Mouse (Mus musculus) forebrain, embryonic 10.5 days (tissue): ENCODE measurements around the gene Apon. TPM values are rescaled to one million over a fixed set of nuclear protein-coding genes. Genes with fewer than 3 reads are reported as not detected.
"Not testable (repeated sequence)": the region's sequence is repeated elsewhere in the genome, so short reads cannot be mapped to it uniquely, and the experiment has no call there.

ENCODE experiments used
- DNase-seq: peaks from one replicate; pipeline ENCODE4 v3.0.0-alpha.2; 2017; ENCODE audit warnings: low spot score; ENCODE audit errors: extremely low spot score
- H3K27ac ChIP-seq: fragments of 300-500 bp; sonication (generic); 2 replicates; pipeline ENCODE4 v1.5.1; 2016; ENCODE audit warnings: mild to moderate bottlenecking
- H3K27me3 ChIP-seq: fragments of 300-500 bp; sonication (generic); 2 replicates; pipeline ENCODE4 v1.6.1; 2016; ENCODE audit warnings: mild to moderate bottlenecking; ENCODE audit not compliant: poor library complexity, severe bottlenecking
- H3K36me3 ChIP-seq: fragments of 300-500 bp; sonication (generic); replicated peaks from 2 replicates; pipeline ENCODE4 v1.6.1; 2016; ENCODE audit warnings: mild to moderate bottlenecking, moderate library complexity
- H3K4me1 ChIP-seq: fragments of 300-500 bp; sonication (generic); 2 replicates; pipeline ENCODE4 v1.6.1; 2016
- H3K4me3 ChIP-seq: fragments of 300-500 bp; sonication (generic); 2 replicates; pipeline ENCODE4 v1.5.1; 2016; ENCODE audit warnings: mild to moderate bottlenecking, moderate library complexity
- H3K9me3 ChIP-seq: fragments of 300-500 bp; sonication (generic); 2 replicates; pipeline ENCODE4 v1.6.1; 2016; ENCODE audit warnings: mild to moderate bottlenecking, moderate library complexity
- WGBS: fragments of 180-500 bp; shearing (Covaris S2); methylation state at CpG from one replicate; pipeline ENCODE4 v1.1.7; 2016; 5-methylcytosine and 5-hydroxymethylcytosine counted together
- polyA plus RNA-seq: library from polyadenylated mRNA; unstranded; fragments of >200 nt; fragmentation: Nextera tagmentation; extraction: Ambion mirVana; gene quantifications from 2 replicates; pipeline ENCODE4 v1.2.1, GENCODE M21; 2016

Gene Apon
- polyA plus RNA-seq = 0.81 and 1.1 TPM in 2 replicates

DNA sequence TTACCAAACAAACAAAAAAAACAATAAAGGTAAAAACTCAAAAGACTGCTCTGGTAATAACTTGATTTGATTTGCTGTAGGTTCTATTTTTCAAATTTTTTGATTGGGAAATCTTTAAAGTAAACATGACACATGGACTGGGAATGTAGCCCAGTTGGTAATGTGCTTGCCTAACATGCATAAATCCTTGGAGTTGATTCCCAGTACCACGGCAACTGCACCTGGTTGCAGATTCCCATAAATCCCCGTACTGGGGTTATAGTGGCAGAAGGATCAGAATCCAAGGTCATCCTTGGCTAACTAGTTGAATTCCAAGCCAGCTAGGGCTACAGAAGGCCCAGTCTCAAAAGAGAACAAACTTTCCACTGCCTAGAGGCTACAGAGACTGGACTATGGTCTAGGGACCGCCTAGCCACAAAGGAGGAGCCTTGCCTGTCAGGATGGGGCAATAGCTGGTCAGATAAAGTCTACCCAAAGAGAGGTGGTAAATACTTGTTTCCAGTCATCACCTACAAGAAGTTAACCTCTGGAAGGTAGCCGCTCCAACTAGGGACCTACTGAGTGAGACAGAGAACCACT lies at the start of gene Apon:
Apon (plus strand) TSS at position 420 of the 579 bp plus-strand sequence.
- H3K27ac ChIP-seq = no peak within 1 kb of the TSS
- no peaks in the 10 kb centered on the region for H3K4me1 ChIP-seq
- WGBS = 89% methylated on average over 4 of the region's 4 CpGs
- DNase-seq = no peak
- no peak within 1 kb of the TSS for H3K4me3 ChIP-seq
- no peaks in the 10 kb centered on the region for H3K27me3 ChIP-seq
- peaks cover 59% of the 10 kb centered on the region for H3K36me3 ChIP-seq
- no peaks in the 10 kb centered on the region for H3K9me3 ChIP-seq

DNA sequence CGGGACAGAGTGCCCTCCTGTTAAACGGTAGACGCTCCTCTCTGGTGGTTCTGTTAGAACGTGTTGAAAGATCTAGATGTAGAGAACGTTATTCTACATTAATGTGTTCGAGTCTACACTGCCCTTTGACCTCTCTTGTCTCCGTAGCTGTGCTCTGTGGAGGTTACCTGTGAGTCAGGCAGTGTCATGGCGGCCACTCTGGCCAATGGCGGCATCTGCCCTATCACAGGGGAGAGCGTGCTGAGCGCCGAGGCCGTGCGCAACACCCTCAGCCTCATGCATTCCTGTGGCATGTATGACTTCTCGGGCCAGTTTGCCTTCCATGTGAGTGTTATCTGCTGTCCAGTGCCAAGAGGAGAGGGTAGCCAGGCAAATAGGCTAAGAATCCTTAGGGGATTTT lies 49.0 kb upstream of the Apon start:
- Histone ChIP-seq H3K27me3 (no peaks in the 10 kb centered on the region), H3K4me3 (no peak overlapping the region), H3K36me3 (peaks cover 28% of the 10 kb centered on the region), H3K27ac (no peak overlapping the region), H3K9me3 (no peaks in the 10 kb centered on the region), H3K4me1 (0 out of 2 replicates have a peak, but pooled peaks cover 3% of the 10 kb centered on the region)
- WGBS = 91% methylated on average over 15 of the region's 15 CpGs
- no peak for DNase-seq

DNA sequence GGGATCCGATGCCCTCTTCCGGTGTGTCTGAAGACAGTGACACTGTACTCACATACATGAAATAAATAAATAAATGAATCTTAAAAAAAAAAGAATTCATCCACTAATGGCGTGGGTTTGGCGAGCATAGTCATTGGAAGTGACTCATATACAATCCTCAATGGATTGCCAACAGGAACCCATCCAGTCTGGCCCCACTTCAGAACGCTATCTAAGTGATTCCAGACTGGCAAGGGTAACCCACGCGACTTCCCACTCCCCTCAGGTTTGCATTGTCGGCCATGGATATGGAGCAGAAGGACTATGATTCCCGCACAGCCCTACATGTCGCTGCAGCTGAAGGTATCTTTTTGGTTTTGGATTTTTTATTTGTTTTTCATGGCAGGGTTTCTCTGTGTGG lies 45.6 kb upstream of the Apon start:
- no peak for DNase-seq
- Histone ChIP-seq H3K4me3 (no peak overlapping the region), H3K27ac (no peak overlapping the region), H3K36me3 (peaks cover 34% of the 10 kb centered on the region), H3K4me1 (peaks cover 22% of the 10 kb centered on the region), H3K9me3 (no peaks in the 10 kb centered on the region), H3K27me3 (peaks cover 4% of the 10 kb centered on the region)
- WGBS = 95% methylated on average over 10 of the region's 10 CpGs

DNA sequence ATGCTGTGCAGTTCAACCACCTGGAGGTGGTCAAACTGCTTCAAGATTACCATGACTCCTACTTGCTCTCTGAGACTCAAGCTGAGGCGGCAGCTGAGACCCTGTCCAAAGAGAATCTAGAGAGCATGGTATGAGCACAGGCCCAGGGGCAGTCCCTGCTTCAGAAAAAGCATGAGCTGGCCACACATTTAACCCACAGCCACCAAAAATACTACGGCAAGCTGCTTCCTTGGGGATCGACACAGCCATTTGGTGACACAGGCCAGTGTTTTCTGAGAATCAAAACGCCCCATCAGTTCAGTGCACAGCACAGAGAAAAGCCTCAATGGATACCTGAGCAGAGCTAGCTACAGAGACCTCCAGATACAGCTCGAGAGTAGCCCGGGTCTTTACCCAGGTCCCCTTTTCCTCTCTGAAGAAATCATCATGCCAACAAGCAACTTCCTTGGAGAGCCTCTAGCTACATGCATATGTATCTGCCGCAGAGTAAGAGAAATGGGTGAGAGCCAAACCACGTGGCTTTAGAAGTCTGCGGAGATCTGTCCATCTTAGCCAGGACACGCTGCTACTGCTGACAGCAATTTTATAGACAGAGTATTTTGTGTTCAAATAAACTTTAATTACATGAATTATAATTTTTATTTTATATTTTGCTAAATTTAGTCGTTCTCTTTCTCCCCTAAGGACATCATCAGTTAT lies 44.4 kb upstream of the Apon start:
- H3K4me3 ChIP-seq = no peak overlapping the region
- whole genome bisulfite sequencing = 91% methylated on average over 11 of the region's 11 CpGs
- no peak for DNase-seq
- H3K36me3 ChIP-seq = peaks cover 34% of the 10 kb centered on the region
- peaks cover 24% of the 10 kb centered on the region for H3K4me1 ChIP-seq
- peaks cover 15% of the 10 kb centered on the region for H3K27me3 ChIP-seq
- H3K9me3 ChIP-seq = no peaks in the 10 kb centered on the region
- H3K27ac ChIP-seq = no peak overlapping the region

DNA sequence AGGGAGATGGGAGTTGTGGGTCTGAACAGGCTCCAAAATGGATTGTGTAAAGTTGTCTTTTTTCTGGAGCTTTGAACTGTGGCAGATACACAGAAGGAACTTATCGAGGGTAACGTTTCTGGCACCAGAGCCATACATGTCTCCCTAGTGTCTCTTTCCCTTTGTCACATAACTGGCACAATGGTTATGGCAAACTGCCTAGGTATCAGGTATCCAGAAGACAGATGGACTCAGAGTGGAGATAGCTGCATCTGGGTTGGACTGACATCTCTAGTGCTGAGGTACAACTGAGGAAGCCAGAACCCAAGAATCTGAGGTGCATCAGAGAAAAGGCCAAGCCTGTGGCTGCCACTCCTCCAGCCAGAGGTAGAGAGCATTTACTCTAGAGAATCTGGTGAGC lies 43.8 kb upstream of the Apon start:
- 100% methylated on average over 2 of the region's 2 CpGs for WGBS
- no peaks in the 10 kb centered on the region for H3K9me3 ChIP-seq
- H3K4me3 ChIP-seq = peak overlapping the region; percentile 62; the same call in 1 of the 2 replicates
- peaks cover 34% of the 10 kb centered on the region for H3K36me3 ChIP-seq
- peaks cover 19% of the 10 kb centered on the region for H3K27me3 ChIP-seq
- no peak for DNase-seq
- no peak overlapping the region for H3K27ac ChIP-seq
- H3K4me1 ChIP-seq = peaks cover 24% of the 10 kb centered on the region

DNA sequence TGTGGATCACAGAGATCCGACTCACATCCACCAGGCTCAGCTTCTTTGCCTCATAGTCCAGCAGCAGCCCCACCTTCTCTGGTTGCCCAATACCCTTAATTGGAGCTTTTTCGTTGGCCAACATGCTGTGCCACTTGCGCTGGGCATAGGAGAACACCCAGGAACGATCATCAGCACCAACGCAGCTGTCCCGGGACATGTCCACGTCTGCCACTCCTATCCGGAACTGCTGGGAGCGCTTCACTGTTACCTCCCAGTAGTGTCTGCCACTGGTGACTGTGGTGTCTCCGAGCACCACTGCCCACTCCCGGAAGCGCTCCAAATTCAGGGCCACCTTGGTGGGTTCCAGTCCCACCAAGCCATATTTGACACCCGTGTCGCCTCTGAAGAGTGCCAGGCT lies 42.9 kb upstream of the Apon start:
- H3K27ac ChIP-seq = peak overlapping the region; percentile 84
- WGBS = 37% methylated on average over 14 of the region's 14 CpGs
- peaks cover 24% of the 10 kb centered on the region for H3K4me1 ChIP-seq
- peaks cover 31% of the 10 kb centered on the region for H3K36me3 ChIP-seq
- peak overlapping the region; percentile 62 for H3K4me3 ChIP-seq
- DNase-seq = no peak
- H3K27me3 ChIP-seq = peaks cover 19% of the 10 kb centered on the region
- no peaks in the 10 kb centered on the region for H3K9me3 ChIP-seq

DNA sequence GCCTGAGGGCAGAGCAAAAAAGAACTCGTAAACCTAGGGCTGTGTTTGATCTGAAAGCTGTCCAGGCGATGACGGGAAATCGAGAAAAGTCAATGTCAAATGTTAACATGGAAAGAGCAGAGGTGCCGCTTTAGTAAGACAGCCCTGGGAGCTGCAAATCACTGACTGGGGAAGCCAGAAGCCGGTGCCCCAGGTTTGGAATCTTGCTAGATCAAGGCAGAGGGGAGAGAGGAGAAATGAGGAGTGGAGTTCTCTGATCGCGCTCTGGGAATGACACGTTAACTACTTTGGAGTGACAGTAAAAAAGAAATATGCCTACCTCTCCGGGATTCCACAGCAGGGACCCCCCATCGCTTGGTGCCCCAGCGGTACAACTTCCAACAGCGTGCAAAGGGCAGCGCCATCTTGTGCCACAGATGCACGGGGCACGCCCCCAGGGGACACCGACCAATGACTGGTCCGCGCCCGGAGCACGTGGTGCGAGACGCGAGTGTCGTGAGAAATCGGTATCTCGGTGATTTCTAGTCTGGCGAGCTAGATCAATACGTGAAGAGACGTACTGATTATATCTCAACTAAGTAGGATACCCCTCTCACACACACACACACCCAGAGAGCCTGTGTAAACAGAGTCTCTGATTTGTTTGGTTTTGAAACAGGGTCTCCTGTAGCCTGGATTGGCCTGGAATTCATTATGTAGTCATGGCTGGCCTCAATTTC lies 42.3 kb upstream of the Apon start, which contains the start of gene Spryd4:
Spryd4 (minus strand) TSS at position 418 of the 719 bp plus-strand sequence.
- peaks cover 19% of the 10 kb centered on the region for H3K27me3 ChIP-seq
- H3K4me1 ChIP-seq = peaks cover 24% of the 10 kb centered on the region
- H3K36me3 ChIP-seq = peaks cover 27% of the 10 kb centered on the region
- H3K9me3 ChIP-seq = no peaks in the 10 kb centered on the region
- peak; percentile 92 for DNase-seq
- WGBS = under 1% methylated on average over 30 of the region's 30 CpGs
- peak within 1 kb of the TSS; percentile 84 for H3K27ac ChIP-seq
- peak within 1 kb of the TSS; percentile 62 for H3K4me3 ChIP-seq

DNA sequence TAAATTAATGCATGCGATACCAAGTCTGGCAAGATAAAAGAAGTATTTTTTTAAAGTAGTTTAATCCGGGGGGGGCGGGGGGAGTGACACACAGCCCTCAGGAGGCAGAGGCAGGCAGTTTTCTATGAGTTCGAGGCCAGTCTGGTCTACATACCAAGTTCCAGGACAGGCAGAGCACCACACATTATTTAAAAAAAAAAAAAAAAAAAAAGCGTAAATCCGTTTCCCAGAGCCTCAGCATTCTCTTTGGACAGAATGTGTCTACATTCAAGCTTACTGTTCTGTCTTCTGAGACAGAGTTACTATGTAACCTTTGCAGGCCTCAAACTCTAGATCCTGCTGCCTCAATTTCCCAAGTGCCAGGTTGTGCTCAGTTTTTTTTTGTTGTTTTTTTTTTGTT lies 41.7 kb upstream of the Apon start:
- Histone ChIP-seq H3K9me3 (no peaks in the 10 kb centered on the region), H3K4me1 (peaks cover 24% of the 10 kb centered on the region), H3K27ac (peak overlapping the region; percentile 84), H3K36me3 (peaks cover 21% of the 10 kb centered on the region), H3K4me3 (peak overlapping the region; percentile 62), H3K27me3 (peaks cover 19% of the 10 kb centered on the region)
- no peak for DNase-seq
- WGBS = 41% methylated on average over 6 of the region's 6 CpGs

DNA sequence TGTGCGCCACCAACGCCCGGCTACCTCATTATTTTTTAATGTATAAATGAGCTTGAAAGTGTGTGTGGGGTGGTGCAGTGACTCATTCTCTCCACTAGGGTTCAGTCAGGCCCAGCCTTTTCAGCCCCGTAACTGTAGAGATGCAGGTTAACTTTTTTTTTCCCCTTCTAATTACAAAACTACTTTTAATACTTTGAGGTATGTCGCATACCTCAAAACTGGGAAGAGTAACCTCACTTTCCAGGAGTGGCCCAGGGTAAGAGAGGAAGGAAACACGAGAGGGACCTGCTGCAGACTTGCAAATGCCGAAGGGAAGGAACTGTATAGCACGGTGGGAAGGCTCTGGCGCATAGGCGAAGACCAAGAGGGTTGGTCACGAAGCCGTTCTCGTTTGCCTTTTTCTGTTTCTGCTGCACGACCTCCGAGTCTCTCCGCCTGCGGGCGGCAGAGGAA lies 41.0 kb upstream of the Apon start:
- 4% methylated on average over 18 of the region's 18 CpGs for WGBS
- peaks cover 17% of the 10 kb centered on the region for H3K36me3 ChIP-seq
- peak overlapping the region; percentile 47 for H3K4me3 ChIP-seq
- H3K4me1 ChIP-seq = peaks cover 24% of the 10 kb centered on the region
- peak; percentile 59 for DNase-seq
- no peaks in the 10 kb centered on the region for H3K9me3 ChIP-seq
- peaks cover 19% of the 10 kb centered on the region for H3K27me3 ChIP-seq
- peak overlapping the region; percentile 72 for H3K27ac ChIP-seq

DNA sequence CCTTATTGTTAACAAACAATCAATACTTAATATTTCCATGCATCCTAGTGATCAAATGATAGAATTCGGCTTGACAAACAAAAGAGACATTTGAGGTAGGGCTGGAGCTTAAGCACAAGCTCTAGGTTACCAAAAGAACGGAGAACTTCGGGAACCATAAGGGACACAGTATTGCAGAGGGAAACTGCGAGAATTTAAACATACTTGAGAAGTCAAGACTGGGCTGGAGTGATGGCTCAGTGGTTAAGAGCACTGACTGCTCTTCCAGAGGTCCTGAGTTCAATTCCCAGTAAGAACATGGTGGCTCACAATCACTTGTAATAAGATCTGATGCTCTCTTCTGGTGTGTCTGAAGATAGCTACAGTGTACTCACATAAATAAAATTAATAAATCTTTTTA lies 39.8 kb upstream of the Apon start:
- Histone ChIP-seq H3K36me3 (peaks cover 12% of the 10 kb centered on the region), H3K27me3 (peaks cover 19% of the 10 kb centered on the region), H3K4me1 (peaks cover 24% of the 10 kb centered on the region)
- H3K4me3 ChIP-seq, H3K9me3 ChIP-seq, DNase-seq, H3K27ac ChIP-seq: not testable (repeated sequence)
- WGBS = 90% methylated on average over 4 of the region's 4 CpGs

DNA sequence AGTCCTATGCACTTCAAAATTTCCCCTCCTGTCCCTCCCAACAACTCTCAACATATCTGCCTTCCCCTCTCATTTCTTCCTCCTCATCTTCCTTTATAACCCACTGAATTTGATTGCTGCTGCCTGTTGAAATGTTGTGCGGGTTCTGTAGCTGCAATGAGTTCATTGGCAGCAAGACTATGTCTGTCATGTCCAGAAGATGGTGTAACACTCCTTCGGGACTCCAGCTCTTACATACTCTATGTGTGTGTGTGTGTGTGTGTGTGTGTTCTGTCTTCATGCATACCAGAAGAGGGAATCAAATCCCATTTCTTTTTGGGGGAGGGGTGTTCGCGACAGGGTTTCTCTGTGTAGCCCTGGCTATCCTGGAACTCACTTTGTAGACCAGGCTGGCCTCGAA lies 38.9 kb upstream of the Apon start:
- Histone ChIP-seq H3K27me3 (peaks cover 19% of the 10 kb centered on the region), H3K9me3 (no peaks in the 10 kb centered on the region), H3K4me1 (peaks cover 24% of the 10 kb centered on the region), H3K4me3 (no peak overlapping the region), H3K27ac (no peak overlapping the region), H3K36me3 (peaks cover 5% of the 10 kb centered on the region)
- WGBS = 90% methylated on average over 5 of the region's 5 CpGs
- no peak for DNase-seq

DNA sequence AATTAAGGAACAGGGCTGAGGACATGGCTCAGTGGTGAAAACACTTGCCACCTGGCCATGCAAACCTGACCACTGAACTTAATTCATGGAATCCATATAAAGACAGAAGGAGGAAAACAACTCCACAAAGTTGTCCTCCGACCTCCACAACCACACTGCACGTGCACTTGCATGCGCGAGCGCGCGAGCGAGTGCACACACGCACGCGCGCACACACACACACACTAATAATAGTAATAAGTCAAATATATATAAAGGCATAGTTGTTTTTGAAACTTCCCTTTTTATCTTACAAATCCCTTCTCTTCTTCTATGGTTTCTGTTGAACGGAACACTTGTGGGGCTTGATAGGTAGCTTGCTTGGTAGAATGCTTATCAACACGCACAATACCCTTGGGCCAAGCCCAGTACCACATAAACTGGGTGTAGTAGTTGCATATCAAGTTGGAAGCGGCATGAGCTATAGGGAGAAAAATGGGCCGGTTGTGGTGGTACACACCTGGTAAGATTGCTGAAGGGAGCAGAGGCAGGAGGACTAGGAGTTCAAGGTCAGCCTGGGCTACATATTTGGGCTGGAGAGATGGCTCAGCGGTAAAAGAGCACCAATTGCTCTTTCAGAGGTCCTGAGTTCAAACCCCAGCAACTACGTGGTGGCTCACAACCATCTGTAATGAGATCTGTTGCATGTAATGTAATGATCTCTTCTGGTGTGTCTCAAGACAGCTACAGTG lies 35.3 kb upstream of the Apon start:
- no peak overlapping the region for H3K27ac ChIP-seq
- H3K4me1 ChIP-seq = no peaks in the 10 kb centered on the region
- 96% methylated on average over 18 of the region's 18 CpGs for WGBS
- peaks cover 13% of the 10 kb centered on the region for H3K27me3 ChIP-seq
- no peaks in the 10 kb centered on the region for H3K36me3 ChIP-seq
- no peak for DNase-seq
- H3K4me3 ChIP-seq = no peak overlapping the region
- no peaks in the 10 kb centered on the region for H3K9me3 ChIP-seq
